Mouse (Mus musculus): ENCODE results near the gene Il22ra1. TPM values are rescaled to one million over a fixed set of nuclear protein-coding genes. Genes with fewer than 3 reads are reported as not detected.

Gene Il22ra1
- not detected in 2 replicates for polyA plus RNA-seq (2014; fragmentation: Nextera tagmentation; extraction: Ambion mirVana)

DNA sequence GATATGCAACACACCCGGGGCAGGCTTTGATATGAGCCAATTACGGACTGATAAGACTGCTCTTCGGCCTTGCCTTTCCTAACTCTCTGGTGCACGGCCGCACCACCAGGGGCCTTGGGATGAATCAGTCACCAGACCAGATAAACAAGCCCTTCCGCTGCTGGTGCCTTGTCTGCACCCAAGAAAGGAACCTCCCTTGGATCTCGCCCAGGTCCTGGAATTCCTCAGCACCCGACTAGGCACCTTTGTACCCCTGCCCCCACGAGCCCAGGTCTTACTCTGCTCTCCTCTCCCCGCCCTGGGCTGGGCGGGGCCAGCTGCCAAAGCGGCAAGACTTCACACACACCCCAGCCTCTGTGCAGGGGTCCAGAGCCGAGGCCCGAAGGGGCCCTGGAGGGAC lies at the start of gene Il22ra1:
Gene Il22ra1 (plus strand): TSS at position 356 of the 400 bp plus-strand sequence.
- H3K27me3 ChIP-seq (ENCODE audit: control insufficient read depth, insufficient read depth, low read length) = no peaks in the 10 kb centered on the region
- no peak within 1 kb of the TSS for H3K27ac ChIP-seq (ENCODE audit: low read depth, low read length)
- no peak for DNase-seq (ENCODE audit: low spot score, missing footprints)
- no peak within 1 kb of the TSS for H3K4me2 ChIP-seq
- H3K4me3 ChIP-seq (ENCODE audit: low read depth, low read length) = no peak within 1 kb of the TSS
- 61% methylated on average over 14 of the region's 14 CpGs for WGBS
- no peaks in the 10 kb centered on the region for H3K4me1 ChIP-seq (ENCODE audit: control insufficient read depth, insufficient read depth, low read length)
- H3K9me3 ChIP-seq (ENCODE audit: control insufficient read depth, low read length) = no peaks in the 10 kb centered on the region; the same call in 1 of the 2 replicates
- no peak for ATAC-seq (ENCODE audit: low FRiP score)
- H3K36me3 ChIP-seq (ENCODE audit: control insufficient read depth, insufficient read depth, low read length) = no peaks in the 10 kb centered on the region
- H3K9ac ChIP-seq (ENCODE audit: low read length) = no peak within 1 kb of the TSS

DNA sequence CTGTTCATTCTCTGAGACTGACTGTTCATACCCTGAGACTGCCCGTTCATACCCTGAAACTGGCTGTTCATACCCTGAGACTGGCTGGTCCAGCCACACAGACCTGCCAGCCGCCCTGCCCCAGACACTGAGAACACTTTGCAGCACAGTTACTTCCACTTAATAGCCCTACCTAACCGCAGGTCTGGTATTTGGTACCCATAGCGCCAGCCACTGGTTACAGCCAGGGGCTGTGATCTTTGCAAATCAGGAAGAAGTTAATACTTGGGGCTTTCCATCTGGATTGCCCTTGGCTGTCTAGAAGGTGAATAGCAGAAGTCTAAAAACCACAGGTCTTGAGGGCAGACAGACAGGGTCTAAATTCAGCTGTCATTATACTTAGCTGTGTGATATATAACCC lies 48.7 kb upstream of the Il22ra1 start:
- no peak overlapping the region for H3K4me3 ChIP-seq (ENCODE audit: low read depth, low read length)
- ATAC-seq (ENCODE audit: low FRiP score) (no peak), DNase-seq (ENCODE audit: low spot score, missing footprints) (peak; percentile 33)
- no peaks in the 10 kb centered on the region for H3K9me3 ChIP-seq (ENCODE audit: control insufficient read depth, low read length)
- H3K27ac ChIP-seq (ENCODE audit: low read depth, low read length) = no peak overlapping the region
- no peaks in the 10 kb centered on the region; the same call in 1 of the 2 replicates for H3K4me1 ChIP-seq (ENCODE audit: control insufficient read depth, insufficient read depth, low read length)
- no peak overlapping the region for H3K9ac ChIP-seq (ENCODE audit: low read length)
- H3K36me3 ChIP-seq (ENCODE audit: control insufficient read depth, insufficient read depth, low read length) = no peaks in the 10 kb centered on the region
- WGBS = 76% methylated on average over 4 of the region's 4 CpGs
- no peak overlapping the region for H3K4me2 ChIP-seq
- no peaks in the 10 kb centered on the region for H3K27me3 ChIP-seq (ENCODE audit: control insufficient read depth, insufficient read depth, low read length)

DNA sequence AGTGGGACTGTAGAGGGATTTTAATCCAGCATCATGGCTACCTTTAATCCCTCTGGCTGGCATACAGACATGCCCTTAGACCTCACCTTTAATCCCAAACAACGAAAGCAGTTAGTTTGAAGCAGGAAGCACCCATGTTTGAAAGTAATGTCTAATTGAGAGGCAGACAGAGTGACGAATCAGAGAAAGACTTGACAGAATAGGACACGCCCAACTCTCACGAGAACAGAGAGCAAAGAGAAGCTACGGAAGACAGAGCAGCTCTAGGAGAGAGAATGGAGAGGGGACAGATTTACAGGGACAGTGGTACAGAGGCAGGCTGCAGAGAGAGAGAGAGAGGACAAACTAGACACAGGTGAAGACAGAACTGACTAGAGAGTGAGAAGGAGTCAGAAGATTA lies 46.2 kb upstream of the Il22ra1 start:
- no peaks in the 10 kb centered on the region for H3K36me3 ChIP-seq (ENCODE audit: control insufficient read depth, insufficient read depth, low read length)
- no peak overlapping the region for H3K4me3 ChIP-seq (ENCODE audit: low read depth, low read length)
- no peak overlapping the region for H3K4me2 ChIP-seq
- no peak overlapping the region for H3K27ac ChIP-seq (ENCODE audit: low read depth, low read length)
- ATAC-seq (ENCODE audit: low FRiP score) (no peak), DNase-seq (ENCODE audit: low spot score, missing footprints) (peak; percentile 19)
- peaks cover 4% of the 10 kb centered on the region for H3K4me1 ChIP-seq (ENCODE audit: control insufficient read depth, insufficient read depth, low read length)
- peaks cover 21% of the 10 kb centered on the region for H3K27me3 ChIP-seq (ENCODE audit: control insufficient read depth, insufficient read depth, low read length)
- no peaks in the 10 kb centered on the region for H3K9me3 ChIP-seq (ENCODE audit: control insufficient read depth, low read length)
- H3K9ac ChIP-seq (ENCODE audit: low read length) = no peak overlapping the region
- WGBS = 76% methylated on average over 5 of the region's 5 CpGs

GRCm38 (mm10) chr4:135683553-135683952 lies 44.4 kb upstream of the Il22ra1 start:
- H3K36me3 ChIP-seq (ENCODE audit: control insufficient read depth, insufficient read depth, low read length) = no peaks in the 10 kb centered on the region
- ATAC-seq (ENCODE audit: low FRiP score) (no peak), DNase-seq (ENCODE audit: low spot score, missing footprints) (peak; percentile 85)
- peaks cover 4% of the 10 kb centered on the region for H3K4me1 ChIP-seq (ENCODE audit: control insufficient read depth, insufficient read depth, low read length)
- 23% methylated on average over 4 of the region's 4 CpGs for WGBS
- H3K27me3 ChIP-seq (ENCODE audit: control insufficient read depth, insufficient read depth, low read length) = peaks cover 35% of the 10 kb centered on the region
- H3K27ac ChIP-seq (ENCODE audit: low read depth, low read length) = no peak overlapping the region
- no peak overlapping the region for H3K9ac ChIP-seq (ENCODE audit: low read length)
- H3K9me3 ChIP-seq (ENCODE audit: control insufficient read depth, low read length) = no peaks in the 10 kb centered on the region
- no peak overlapping the region for H3K4me3 ChIP-seq (ENCODE audit: low read depth, low read length)
- no peak overlapping the region for H3K4me2 ChIP-seq

- Histone ChIP-seq H3K4me1 (ENCODE audit: control insufficient read depth, insufficient read depth, low read length) (peaks cover 4% of the 10 kb centered on the region), H3K27ac (ENCODE audit: low read depth, low read length) (no peak overlapping the region), H3K4me3 (ENCODE audit: low read depth, low read length) (no peak overlapping the region), H3K27me3 (ENCODE audit: control insufficient read depth, insufficient read depth, low read length) (peaks cover 39% of the 10 kb centered on the region), H3K4me2 (no peak overlapping the region), H3K9me3 (ENCODE audit: control insufficient read depth, low read length) (no peaks in the 10 kb centered on the region), H3K9ac (ENCODE audit: low read length) (no peak overlapping the region), H3K36me3 (ENCODE audit: control insufficient read depth, insufficient read depth, low read length) (no peaks in the 10 kb centered on the region)
- 38% methylated on average over 3 of the region's 3 CpGs for WGBS
- DNase-seq (ENCODE audit: low spot score, missing footprints) (no peak), ATAC-seq (ENCODE audit: low FRiP score) (no peak)
Observed at GRCm38 (mm10) chr4:135684731-135685130, 43.2 kb upstream of the Il22ra1 start.

GRCm38 (mm10) chr4:135685906-135686567 lies 41.9 kb upstream of the Il22ra1 start, which contains the start of gene Ifnlr1:
TSS of gene Ifnlr1 (plus strand) at chr4:135686287.
- Histone ChIP-seq H3K27ac (ENCODE audit: low read depth, low read length) (no peak within 1 kb of the TSS), H3K4me3 (ENCODE audit: low read depth, low read length) (peak within 1 kb of the TSS; percentile 52), H3K27me3 (ENCODE audit: control insufficient read depth, insufficient read depth, low read length) (peaks cover 39% of the 10 kb centered on the region), H3K36me3 (ENCODE audit: control insufficient read depth, insufficient read depth, low read length) (no peaks in the 10 kb centered on the region), H3K4me2 (peak within 1 kb of the TSS; percentile 94), H3K9ac (ENCODE audit: low read length) (peak within 1 kb of the TSS; percentile 55), H3K4me1 (ENCODE audit: control insufficient read depth, insufficient read depth, low read length) (peaks cover 4% of the 10 kb centered on the region), H3K9me3 (ENCODE audit: control insufficient read depth, low read length) (no peaks in the 10 kb centered on the region)
- DNase-seq (ENCODE audit: low spot score, missing footprints) = peak; percentile 96
- no peak for ATAC-seq (ENCODE audit: low FRiP score)
- WGBS = 2% methylated on average over 41 of the region's 41 CpGs

GRCm38 (mm10) chr4:135686568-135686953 lies 41.4 kb upstream of the Il22ra1 start:
- DNase-seq (ENCODE audit: low spot score, missing footprints) = peak; percentile 92
- peaks cover 4% of the 10 kb centered on the region for H3K4me1 ChIP-seq (ENCODE audit: control insufficient read depth, insufficient read depth, low read length)
- no peak overlapping the region for H3K27ac ChIP-seq (ENCODE audit: low read depth, low read length)
- H3K9me3 ChIP-seq (ENCODE audit: control insufficient read depth, low read length) = no peaks in the 10 kb centered on the region
- no peaks in the 10 kb centered on the region for H3K36me3 ChIP-seq (ENCODE audit: control insufficient read depth, insufficient read depth, low read length)
- H3K4me3 ChIP-seq (ENCODE audit: low read depth, low read length) = peak overlapping the region; percentile 52
- peak overlapping the region; percentile 55 for H3K9ac ChIP-seq (ENCODE audit: low read length)
- H3K4me2 ChIP-seq = peak overlapping the region; percentile 94
- under 1% methylated on average over 21 of the region's 21 CpGs for WGBS
- H3K27me3 ChIP-seq (ENCODE audit: control insufficient read depth, insufficient read depth, low read length) = peaks cover 39% of the 10 kb centered on the region
- ATAC-seq (ENCODE audit: low FRiP score) = no peak

DNA sequence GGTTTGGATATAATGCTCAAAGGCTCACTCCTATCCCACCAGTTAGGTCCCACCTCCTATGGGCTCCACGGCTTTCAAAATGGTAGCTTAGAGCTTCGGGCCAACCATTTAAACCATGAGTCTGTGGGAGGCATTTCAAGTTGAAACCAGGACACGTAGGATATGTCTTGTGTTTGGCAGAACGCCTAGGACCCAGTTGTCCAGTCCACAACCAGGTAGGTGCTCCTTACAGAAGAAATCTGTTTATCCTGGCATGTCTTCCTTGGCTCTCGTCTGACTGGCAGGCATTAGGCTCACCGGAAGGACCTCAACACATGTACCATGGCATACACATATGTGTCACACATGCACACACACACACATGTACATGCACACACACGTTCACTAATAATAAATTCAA lies 38.2 kb upstream of the Il22ra1 start:
- ATAC-seq (ENCODE audit: low FRiP score) = no peak
- H3K27ac ChIP-seq (ENCODE audit: low read depth, low read length) = no peak overlapping the region
- H3K4me1 ChIP-seq (ENCODE audit: control insufficient read depth, insufficient read depth, low read length) = peaks cover 4% of the 10 kb centered on the region
- H3K9ac ChIP-seq (ENCODE audit: low read length) = no peak overlapping the region
- H3K9me3 ChIP-seq (ENCODE audit: control insufficient read depth, low read length) = no peaks in the 10 kb centered on the region; the same call in 1 of the 2 replicates
- H3K27me3 ChIP-seq (ENCODE audit: control insufficient read depth, insufficient read depth, low read length) = peaks cover 37% of the 10 kb centered on the region
- H3K4me2 ChIP-seq = no peak overlapping the region
- WGBS = 89% methylated on average over 7 of the region's 7 CpGs
- no peak overlapping the region for H3K4me3 ChIP-seq (ENCODE audit: low read depth, low read length)
- DNase-seq (ENCODE audit: low spot score, missing footprints) = no peak
- no peaks in the 10 kb centered on the region for H3K36me3 ChIP-seq (ENCODE audit: control insufficient read depth, insufficient read depth, low read length)

- no peak overlapping the region for H3K4me3 ChIP-seq (ENCODE audit: low read depth, low read length)
- H3K36me3 ChIP-seq (ENCODE audit: control insufficient read depth, insufficient read depth, low read length) = no peaks in the 10 kb centered on the region
- DNase-seq (ENCODE audit: low spot score, missing footprints) = peak; percentile 35
- peaks cover 4% of the 10 kb centered on the region for H3K4me1 ChIP-seq (ENCODE audit: control insufficient read depth, insufficient read depth, low read length)
- 80% methylated on average over 11 of the region's 11 CpGs for WGBS
- no peak overlapping the region for H3K4me2 ChIP-seq
- no peak overlapping the region for H3K27ac ChIP-seq (ENCODE audit: low read depth, low read length)
- no peak for ATAC-seq (ENCODE audit: low FRiP score)
- H3K27me3 ChIP-seq (ENCODE audit: control insufficient read depth, insufficient read depth, low read length) = peaks cover 33% of the 10 kb centered on the region
- no peak overlapping the region for H3K9ac ChIP-seq (ENCODE audit: low read length)
- no peaks in the 10 kb centered on the region; the same call in 1 of the 2 replicates for H3K9me3 ChIP-seq (ENCODE audit: control insufficient read depth, low read length)
Observed at GRCm38 (mm10) chr4:135690241-135690640, 37.7 kb upstream of the Il22ra1 start.
